Mouse (Mus musculus) G1E (cell line): ENCODE measurements around the gene Gapvd1.

ENCODE experiments used
- CTCF ChIP-seq: IDR thresholded peaks from 2 replicates; pipeline ENCODE4 v1.5.1; 2012; ENCODE audit warnings: low read depth, low read length, inconsistent platforms, mixed read lengths
- GATA1 ChIP-seq: IDR thresholded peaks from 2 replicates; pipeline ENCODE4 v1.6.1; 2012; ENCODE audit warnings: borderline replicate concordance, low read length, inconsistent platforms, mixed read lengths
- TAL1 ChIP-seq: conservative IDR thresholded peaks from 2 replicates; pipeline ENCODE4 v1.6.1; 2012; ENCODE audit warnings: low read depth, low read length, inconsistent platforms, mixed read lengths

GRCm38 (mm10) chr2:34627328-34628226 is 127.5 kb downstream of the Gapvd1 start:
- TF ChIP-seq CTCF (no peak), TAL1 (no peak), GATA1 (no peak)
